Mouse (Mus musculus): ENCODE measurements at regions not wholly inside any gene's neighbourhood (a gene's known extent, or its start where the extent isn't known, plus 50 kb on each side); places are given as distances from the start of the nearest gene placed in this dataset.

DNA sequence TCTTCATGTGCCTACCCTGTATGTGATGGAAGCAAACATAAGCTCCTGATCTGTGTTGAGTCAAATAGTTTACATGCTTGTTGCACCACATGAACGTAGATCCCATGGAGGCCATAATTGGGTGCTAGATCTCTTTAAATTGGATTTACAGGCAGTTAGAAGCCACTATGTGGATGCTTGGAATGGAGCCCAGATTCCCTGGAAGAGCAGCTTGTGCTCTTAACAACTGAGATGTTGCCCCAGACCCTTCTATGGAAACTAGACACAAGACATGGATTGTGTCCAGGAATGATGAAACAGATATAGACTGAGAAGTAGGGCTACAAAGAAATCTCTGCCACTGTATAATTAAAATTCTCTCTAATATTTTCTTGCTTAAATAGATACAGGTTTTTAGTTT lies 819.9 kb upstream of the Gm38303 start:
- DNase-seq (ENCODE audit: low spot score), result no peak

More for the DNA sequence above, 819.9 kb upstream of the Gm38303 start:
- 90% methylated on average over 1 of the region's 1 CpGs for WGBS
- H3K27ac ChIP-seq (ENCODE audit: low read depth, low read length), result no peak overlapping the region
- H3K9ac ChIP-seq (ENCODE audit: low read length), result no peak overlapping the region
- H3K4me1 ChIP-seq (ENCODE audit: control insufficient read depth, insufficient read depth, low read length), result no peaks in the 10 kb centered on the region
- H3K36me3 ChIP-seq (ENCODE audit: control insufficient read depth, insufficient read depth, low read length), result no peaks in the 10 kb centered on the region
- no peak for ATAC-seq (ENCODE audit: insufficient read depth, low FRiP score, low TSS enrichment)
- H3K4me2 ChIP-seq (ENCODE audit: low read depth), result no peak overlapping the region
- no peaks in the 10 kb centered on the region for H3K9me3 ChIP-seq (ENCODE audit: control insufficient read depth, low read length)
- no peak overlapping the region for H3K4me3 ChIP-seq (ENCODE audit: low read depth, low read length)
- H3K27me3 ChIP-seq (ENCODE audit: control insufficient read depth, insufficient read depth, low read length), result no peaks in the 10 kb centered on the region

Measured in neural tube, embryonic 11.5 days (tissue).